ENCODE assay signal across 23 mouse cellular contexts in genomic region chr7:141341689-141342226, GRCm38 (mm10). TPM values are rescaled to one million over a fixed set of nuclear protein-coding genes. Genes with fewer than 3 reads are reported as not detected.
DNase-seq lines count a peak whose midpoint lies in the region; ATAC-seq and TF ChIP-seq lines count a peak whose summit lies in the region.
"Had no signal": no experiment of that assay in that cellular context is flagged by ENCODE, and none has a peak within 500 bp of the region (broad histone marks: within the 10 kb centered on the region; RNA-seq: fewer than 3 reads in every experiment).

No protein-coding gene starts in this region.

- no peak for TF ChIP-seq EP300 in liver, postnatal 0 days (IDR thresholded peaks at IDR 0.05; ENCODE audit: low read depth)

- no peak for ATAC-seq in heart, embryonic 11.5 days (replicated peaks; ENCODE audit: insufficient number of reproducible peaks, low FRiP score, low TSS enrichment)
- no peak for ATAC-seq in liver, postnatal 0 days
- ATAC-seq in liver, embryonic 11.5 days (replicated peaks; ENCODE audit: low FRiP score), result no peak
- ATAC-seq: CD4-positive, CD25-positive, alpha-beta regulatory T cell, adult 4 months; forebrain, embryonic 14.5 days; midbrain, embryonic 15.5 days had no signal

- no peak overlapping the region for H3K27ac ChIP-seq in heart, embryonic 10.5 days
- H3K27ac ChIP-seq in heart, embryonic 11.5 days (ENCODE audit: low read depth, low read length), result no peak overlapping the region
- H3K27ac ChIP-seq in liver, postnatal 0 days (ENCODE audit: low read depth), result peak overlapping the region; percentile 92
- no peak overlapping the region for H3K27ac ChIP-seq in liver, embryonic 11.5 days (ENCODE audit: low read depth, low read length)
- H3K27ac ChIP-seq: gastrocnemius, adult 2 months; hindbrain, embryonic 12.5 days; lung, embryonic 15.5 days; midbrain, embryonic 15.5 days; neural tube, embryonic 12.5 days had no signal

- no peak overlapping the region for H3K4me2 ChIP-seq in heart, embryonic 11.5 days
- H3K4me2 ChIP-seq in liver, postnatal 0 days (ENCODE audit: low read depth, low read length), result no peak overlapping the region
- H3K4me2 ChIP-seq in liver, embryonic 11.5 days, result no peak overlapping the region
- H3K4me2 ChIP-seq: heart, embryonic 12.5 days; hindbrain, embryonic 12.5 days; midbrain, embryonic 15.5 days; neural tube, embryonic 12.5 days had no signal

- peak; percentile 69 for DNase-seq in heart, embryonic 10.5 days (ENCODE audit: low spot score)
- DNase-seq in liver, postnatal 0 days, result no peak
- no peak for DNase-seq in liver, embryonic 11.5 days (ENCODE audit: low spot score)
- DNase-seq in testis, postnatal 10 days (ENCODE audit: low spot score), result peak; percentile 37
- DNase-seq in testis, postnatal 14 days (ENCODE audit: low spot score), result no peak
- no peak for DNase-seq in left cerebral cortex, adult 9 months (ENCODE audit: low spot score in 2 of 2)
- DNase-seq: adrenal gland, postnatal 14 days; cerebellum, adult 2 months; cerebellum, postnatal 25 days; gastrocnemius, adult 2 months; heart, postnatal 10 days; kidney, postnatal 4 days; right cerebral cortex, postnatal 14 days; thymus, adult 2 months had no signal

- 67% methylated on average over 10 of the region's 10 CpGs for WGBS in heart, embryonic 10.5 days
- WGBS in heart, embryonic 11.5 days (ENCODE audit: insufficient replicate concordance), result 75% methylated on average over 10 of the region's 10 CpGs
- WGBS in liver, postnatal 0 days (ENCODE audit: insufficient replicate concordance), result 84% methylated on average over 10 of the region's 10 CpGs
- WGBS in liver, embryonic 11.5 days, result 79% methylated on average over 10 of the region's 10 CpGs

- TF ChIP-seq CTCF in liver, postnatal 0 days (IDR thresholded peaks at IDR 0.05; ENCODE audit: low read depth), result no peak

- H3K9me3 ChIP-seq in heart, embryonic 10.5 days, result no peaks in the 10 kb centered on the region
- no peaks in the 10 kb centered on the region for H3K9me3 ChIP-seq in heart, embryonic 11.5 days (replicated peaks; ENCODE audit: control insufficient read depth, low read length)
- H3K9me3 ChIP-seq in liver, postnatal 0 days (ENCODE audit: low read length), result no peaks in the 10 kb centered on the region
- no peaks in the 10 kb centered on the region for H3K9me3 ChIP-seq in liver, embryonic 11.5 days (ENCODE audit: control insufficient read depth, low read length)
- H3K9me3 ChIP-seq: heart, embryonic 12.5 days; hindbrain, embryonic 12.5 days; lung, embryonic 15.5 days; megakaryocyte, embryonic 14.5 days; midbrain, embryonic 15.5 days; neural tube, embryonic 12.5 days had no signal

- H3K4me3 ChIP-seq in heart, embryonic 10.5 days, result no peak overlapping the region
- no peak overlapping the region for H3K4me3 ChIP-seq in heart, embryonic 11.5 days (ENCODE audit: low read depth, low read length)
- H3K4me3 ChIP-seq in liver, postnatal 0 days (ENCODE audit: low read depth, low read length), result no peak overlapping the region
- H3K4me3 ChIP-seq in liver, embryonic 11.5 days (ENCODE audit: low read depth, low read length), result no peak overlapping the region
- H3K4me3 ChIP-seq: gastrocnemius, adult 2 months; heart, embryonic 12.5 days; hindbrain, embryonic 12.5 days; lung, embryonic 15.5 days; megakaryocyte, embryonic 14.5 days; midbrain, embryonic 15.5 days; neural tube, embryonic 12.5 days had no signal

- H3K9ac ChIP-seq in heart, embryonic 11.5 days (ENCODE audit: low read depth, low read length), result no peak overlapping the region
- H3K9ac ChIP-seq in liver, postnatal 0 days (replicated peaks), result no peak overlapping the region
- no peak overlapping the region for H3K9ac ChIP-seq in liver, embryonic 11.5 days (ENCODE audit: low read depth, low read length)
- H3K9ac ChIP-seq: heart, embryonic 12.5 days; hindbrain, embryonic 12.5 days; lung, embryonic 15.5 days; midbrain, embryonic 15.5 days; neural tube, embryonic 12.5 days had no signal

- peaks cover 57% of the 10 kb centered on the region for H3K27me3 ChIP-seq in heart, embryonic 10.5 days (ENCODE audit: insufficient read depth, poor library complexity, severe bottlenecking)
- H3K27me3 ChIP-seq in heart, embryonic 11.5 days (ENCODE audit: control insufficient read depth, insufficient read depth, low read length), result peaks cover 12% of the 10 kb centered on the region
- H3K27me3 ChIP-seq in liver, postnatal 0 days (ENCODE audit: insufficient read depth, low read length), result no peaks in the 10 kb centered on the region
- H3K27me3 ChIP-seq in liver, embryonic 11.5 days (replicated peaks; ENCODE audit: control insufficient read depth, insufficient read depth, low read length), result 0 out of 2 replicates have a peak, but pooled peaks cover 3% of the 10 kb centered on the region

- H3K4me1 ChIP-seq in heart, embryonic 10.5 days, result peaks cover 31% of the 10 kb centered on the region
- peaks cover 9% of the 10 kb centered on the region for H3K4me1 ChIP-seq in heart, embryonic 11.5 days (ENCODE audit: control insufficient read depth, insufficient read depth, low read length)
- peaks cover 31% of the 10 kb centered on the region for H3K4me1 ChIP-seq in liver, postnatal 0 days (ENCODE audit: insufficient read depth)
- peaks cover 14% of the 10 kb centered on the region for H3K4me1 ChIP-seq in liver, embryonic 11.5 days (replicated peaks; ENCODE audit: control insufficient read depth, insufficient read depth, low read length)

- H3K36me3 ChIP-seq in heart, embryonic 10.5 days, result no peaks in the 10 kb centered on the region
- no peaks in the 10 kb centered on the region for H3K36me3 ChIP-seq in heart, embryonic 11.5 days (ENCODE audit: control insufficient read depth, insufficient read depth, low read length)
- H3K36me3 ChIP-seq in liver, postnatal 0 days (replicated peaks; ENCODE audit: insufficient read depth, low read length), result peaks cover 4% of the 10 kb centered on the region
- no peaks in the 10 kb centered on the region for H3K36me3 ChIP-seq in liver, embryonic 11.5 days (ENCODE audit: control insufficient read depth, insufficient read depth, low read length)
- H3K36me3 ChIP-seq: heart, embryonic 12.5 days; hindbrain, embryonic 12.5 days; lung, embryonic 15.5 days; midbrain, embryonic 15.5 days; neural tube, embryonic 12.5 days had no signal

RNA-seq across cellular contexts. Expression of gene Eps8l2, which starts 3.1 kb away (rescaled TPM):
- 3.1 and 8.2 TPM in 2 replicates for polyA plus RNA-seq in heart, embryonic 10.5 days (2016; fragmentation: Nextera tagmentation; extraction: Ambion mirVana)
- 0.51 and 0.82 TPM in 2 replicates for polyA plus RNA-seq in heart, embryonic 11.5 days (2014; fragmentation: Nextera tagmentation; extraction: Ambion mirVana)
- polyA plus RNA-seq in liver, postnatal 0 days (2015; fragmentation: Nextera tagmentation; extraction: Ambion mirVana), result 22.2 and 25.4 TPM in 2 replicates
- polyA plus RNA-seq in liver, embryonic 11.5 days (2014; fragmentation: Nextera tagmentation; extraction: Ambion mirVana), result 5.4 and 7.7 TPM in 2 replicates
- polyA plus RNA-seq: CD4-positive, CD25-positive, alpha-beta regulatory T cell, adult 4 months had no signal

RNA-seq across cellular contexts. Expression of gene Tmem80, which starts 14.2 kb away (rescaled TPM):
- 39.5 and 41.2 TPM in 2 replicates for polyA plus RNA-seq in heart, embryonic 10.5 days (2016; fragmentation: Nextera tagmentation; extraction: Ambion mirVana)
- 17.9 and 23.6 TPM in 2 replicates for polyA plus RNA-seq in heart, embryonic 11.5 days (2014; fragmentation: Nextera tagmentation; extraction: Ambion mirVana)
- polyA plus RNA-seq in liver, postnatal 0 days (2015; fragmentation: Nextera tagmentation; extraction: Ambion mirVana), result 9.2 and 11.9 TPM in 2 replicates
- polyA plus RNA-seq in liver, embryonic 11.5 days (2014; fragmentation: Nextera tagmentation; extraction: Ambion mirVana), result 22.2 and 27.4 TPM in 2 replicates

RNA-seq across cellular contexts. Expression of gene Deaf1, which starts 14.3 kb away (rescaled TPM):
- 35.6 and 39.4 TPM in 2 replicates for polyA plus RNA-seq in heart, embryonic 10.5 days (2016; fragmentation: Nextera tagmentation; extraction: Ambion mirVana)
- 40.2 and 42.5 TPM in 2 replicates for polyA plus RNA-seq in heart, embryonic 11.5 days (2014; fragmentation: Nextera tagmentation; extraction: Ambion mirVana)
- polyA plus RNA-seq in liver, postnatal 0 days (2015; fragmentation: Nextera tagmentation; extraction: Ambion mirVana), result 10.7 and 11.9 TPM in 2 replicates
- 48.6 and 54.0 TPM in 2 replicates for polyA plus RNA-seq in liver, embryonic 11.5 days (2014; fragmentation: Nextera tagmentation; extraction: Ambion mirVana)

RNA-seq across cellular contexts. Expression of gene Drd4, which starts 50.0 kb away (rescaled TPM):
- 0.13 TPM in 1 of 2 replicates, not detected in the other for polyA plus RNA-seq in heart, embryonic 10.5 days (2016; fragmentation: Nextera tagmentation; extraction: Ambion mirVana)
- 0.10 and 0.17 TPM in 2 replicates for polyA plus RNA-seq in heart, embryonic 11.5 days (2014; fragmentation: Nextera tagmentation; extraction: Ambion mirVana)
- polyA plus RNA-seq in liver, postnatal 0 days (2015; fragmentation: Nextera tagmentation; extraction: Ambion mirVana), result not detected in 2 replicates
- 0.16 and 0.17 TPM in 2 replicates for polyA plus RNA-seq in liver, embryonic 11.5 days (2014; fragmentation: Nextera tagmentation; extraction: Ambion mirVana)
- polyA plus RNA-seq: CD4-positive, CD25-positive, alpha-beta regulatory T cell, adult 4 months had no signal

RNA-seq across cellular contexts. Expression of gene Taldo1, which starts 50.2 kb away (rescaled TPM):
- polyA plus RNA-seq in heart, embryonic 10.5 days (2016; fragmentation: Nextera tagmentation; extraction: Ambion mirVana), result 270 and 285 TPM in 2 replicates
- polyA plus RNA-seq in heart, embryonic 11.5 days (2014; fragmentation: Nextera tagmentation; extraction: Ambion mirVana), result 288 and 291 TPM in 2 replicates
- polyA plus RNA-seq in liver, postnatal 0 days (2015; fragmentation: Nextera tagmentation; extraction: Ambion mirVana), result 246 and 265 TPM in 2 replicates
- polyA plus RNA-seq in liver, embryonic 11.5 days (2014; fragmentation: Nextera tagmentation; extraction: Ambion mirVana), result 442 and 472 TPM in 2 replicates

Comparison
In these comparisons a context has a peak if more than half of its experiments do, and no peak if none do; other contexts are left out.
1. DNase-seq: peak in heart, embryonic 10.5 days (single experiment) and testis, postnatal 10 days (single experiment); none in liver, postnatal 0 days (single experiment), liver, embryonic 11.5 days (single experiment), testis, postnatal 14 days (single experiment) and left cerebral cortex, adult 9 months (0 of 2).